Mouse (Mus musculus) neutrophil, adult 65 days (primary cell): ENCODE results near the gene Stpg2. TPM values are rescaled to one million over a fixed set of nuclear protein-coding genes. Genes with fewer than 3 reads are reported as not detected.

ENCODE experiments used
- total RNA-seq: library from RNA; stranded (reverse); gene quantifications from 2 replicates; pipeline ENCODE4 v1.2.4, GENCODE M21; 2023

Stpg2 gene
- total RNA-seq: not detected in 2 replicates

GRCm38 (mm10) chr3:139205444-139205998 lies at the start of gene Stpg2:
Gene Stpg2, plus strand, starts transcription at chr3:139205694.

Other genes with a start within 250 kb of the Stpg2 start
- gene Rap1gds1, start 130.5 kb upstream of the Stpg2 start, total RNA-seq: 42.9 and 57.4 TPM in 2 replicates